Mouse (Mus musculus): ENCODE data around the gene 4930512M02Rik.
"Not testable (repeated sequence)": the region's sequence is repeated elsewhere in the genome, so short reads cannot be mapped to it uniquely, and the experiment has no call there.

4930512M02Rik gene

GRCm38 (mm10) chr11:11627735-11628134 is at the start of gene 4930512M02Rik:
Gene 4930512M02Rik (minus strand): TSS chr11:11627835.
- not testable (repeated sequence) for DNase-seq (ENCODE audit: low read depth, low spot score)

GRCm38 (mm10) chr11:11677165-11677564 is 49.5 kb upstream of the 4930512M02Rik start:
- peak; percentile 7 for DNase-seq (ENCODE audit: low read depth, low spot score)

GRCm38 (mm10) chr11:11676068-11676741 is 48.6 kb upstream of the 4930512M02Rik start:
- DNase-seq (ENCODE audit: low read depth, low spot score), result peak; percentile 14

- DNase-seq (ENCODE audit: low read depth, low spot score), result no peak
These were observed 47.4 kb upstream of the 4930512M02Rik start for GRCm38 (mm10) chr11:11675063-11675462.

GRCm38 (mm10) chr11:11672974-11673373 is 45.3 kb upstream of the 4930512M02Rik start:
- no peak for DNase-seq (ENCODE audit: low read depth, low spot score)

- DNase-seq (ENCODE audit: low read depth, low spot score), result no peak
These were observed 40.3 kb upstream of the 4930512M02Rik start for GRCm38 (mm10) chr11:11667922-11668290.

- DNase-seq (ENCODE audit: low read depth, low spot score), result no peak
These were observed 39.8 kb upstream of the 4930512M02Rik start for GRCm38 (mm10) chr11:11667254-11667921.

- no peak for DNase-seq (ENCODE audit: low read depth, low spot score)
These were observed 33.0 kb upstream of the 4930512M02Rik start for GRCm38 (mm10) chr11:11660651-11661050.

GRCm38 (mm10) chr11:11658834-11659233 is 31.2 kb upstream of the 4930512M02Rik start:
- DNase-seq (ENCODE audit: low read depth, low spot score), result no peak

- no peak for DNase-seq (ENCODE audit: low read depth, low spot score)
These were observed 30.0 kb upstream of the 4930512M02Rik start for GRCm38 (mm10) chr11:11657634-11658033.

GRCm38 (mm10) chr11:11656995-11657530 is 29.4 kb upstream of the 4930512M02Rik start:
- no peak for DNase-seq (ENCODE audit: low read depth, low spot score)

GRCm38 (mm10) chr11:11656388-11656787 is 28.8 kb upstream of the 4930512M02Rik start:
- DNase-seq (ENCODE audit: low read depth, low spot score), result no peak

GRCm38 (mm10) chr11:11644303-11644702 is 16.7 kb upstream of the 4930512M02Rik start:
- DNase-seq (ENCODE audit: low read depth, low spot score), result no peak

GRCm38 (mm10) chr11:11624073-11624705 is 3.4 kb downstream of the 4930512M02Rik start:
- no peak for DNase-seq (ENCODE audit: low read depth, low spot score)

GRCm38 (mm10) chr11:11609243-11609642 is 18.4 kb downstream of the 4930512M02Rik start:
- no peak for DNase-seq (ENCODE audit: low read depth, low spot score)

- no peak for DNase-seq (ENCODE audit: low read depth, low spot score)
These were observed 40.3 kb downstream of the 4930512M02Rik start for GRCm38 (mm10) chr11:11587327-11587726.

GRCm38 (mm10) chr11:11586423-11586822 is 41.2 kb downstream of the 4930512M02Rik start:
- DNase-seq (ENCODE audit: low read depth, low spot score), result no peak

GRCm38 (mm10) chr11:11573691-11574090 is 53.9 kb downstream of the 4930512M02Rik start:
- DNase-seq (ENCODE audit: low read depth, low spot score), result no peak

- no peak for DNase-seq (ENCODE audit: low read depth, low spot score)
These were observed 56.9 kb downstream of the 4930512M02Rik start for GRCm38 (mm10) chr11:11570747-11571146.

GRCm38 (mm10) chr11:11569466-11570132 is 58.0 kb downstream of the 4930512M02Rik start:
- no peak for DNase-seq (ENCODE audit: low read depth, low spot score)

GRCm38 (mm10) chr11:11568033-11568432 is 59.6 kb downstream of the 4930512M02Rik start:
- DNase-seq (ENCODE audit: low read depth, low spot score), result no peak
